Mouse (Mus musculus): ENCODE data around the gene Mknk2. TPM values are rescaled to one million over a fixed set of nuclear protein-coding genes. Genes with fewer than 3 reads are reported as not detected.

The Mknk2 gene
- polyA plus RNA-seq (2015; fragmentation: Nextera tagmentation; extraction: Ambion mirVana): 35.6 and 55.7 TPM in 2 replicates

DNA sequence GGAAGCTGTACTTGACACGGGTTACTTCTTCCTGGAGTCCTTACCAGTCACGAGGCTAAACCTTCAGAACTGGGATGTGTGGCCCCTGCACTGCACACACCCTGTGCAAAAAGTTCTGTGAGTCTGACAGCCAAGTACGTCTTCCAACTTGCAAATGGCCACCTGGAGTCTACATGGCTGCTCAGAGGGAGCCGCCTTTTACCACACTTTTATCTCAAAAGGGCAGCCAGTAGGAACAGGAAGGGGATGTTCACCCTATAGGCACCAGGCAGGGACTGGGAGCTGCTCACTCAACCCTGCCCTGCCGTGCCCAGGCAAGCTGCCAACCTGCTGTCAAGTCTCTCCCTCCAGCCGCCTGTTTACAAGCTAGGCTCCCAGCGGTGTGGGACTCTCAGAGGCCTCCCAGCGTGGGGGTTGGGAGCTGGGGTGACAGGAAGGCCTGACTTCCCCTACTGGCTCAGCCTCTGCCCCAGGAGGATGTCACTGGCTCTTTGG, at the start of gene Mknk2:
Gene Mknk2, minus strand, starts transcription at position 171 of the 495 bp plus-strand sequence.
- Histone ChIP-seq H3K9me3 (ENCODE audit: control insufficient read depth, low read length) (no peaks in the 10 kb centered on the region), H3K27ac (ENCODE audit: low read depth, low read length) (peak within 1 kb of the TSS; percentile 95), H3K36me3 (ENCODE audit: control insufficient read depth, insufficient read depth, low read length) (no peaks in the 10 kb centered on the region), H3K4me1 (ENCODE audit: control insufficient read depth, insufficient read depth, low read depth, low read length) (peaks cover 44% of the 10 kb centered on the region), H3K4me2 (ENCODE audit: low read length) (peak within 1 kb of the TSS; percentile 66), H3K4me3 (ENCODE audit: low read length) (peak within 1 kb of the TSS; percentile 94), H3K9ac (ENCODE audit: low read depth, low read length) (peak within 1 kb of the TSS; percentile 78), H3K27me3 (replicated peaks; ENCODE audit: control insufficient read depth, insufficient read depth, low read length) (no peaks in the 10 kb centered on the region)
- WGBS: 22% methylated on average over 8 of the region's 8 CpGs
- ATAC-seq: 0 out of 2 replicates have a peak, but pooled peaks have one; percentile 1

DNA sequence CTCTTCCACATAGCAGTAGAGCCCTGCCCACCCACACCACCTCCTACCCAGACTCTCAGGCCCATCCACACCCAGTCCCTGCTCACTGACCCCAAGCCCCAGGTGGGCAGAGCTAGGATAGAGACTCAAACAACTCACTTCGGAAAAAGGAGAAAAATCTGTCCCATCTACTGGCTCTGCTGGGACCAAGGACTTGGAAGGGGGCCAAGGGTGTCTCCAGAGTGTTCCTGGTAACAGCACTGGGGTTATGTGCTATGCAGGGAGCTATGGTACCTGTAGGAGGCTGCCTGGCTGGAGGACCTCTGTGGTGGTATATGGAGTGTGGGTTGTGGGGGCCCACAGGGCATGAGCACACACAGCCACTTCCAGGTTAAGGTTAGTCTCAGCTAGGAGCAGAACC, 39.4 kb upstream of the Mknk2 start:
- no peaks in the 10 kb centered on the region for H3K27me3 ChIP-seq (replicated peaks; ENCODE audit: control insufficient read depth, insufficient read depth, low read length)
- no peak overlapping the region for H3K9ac ChIP-seq (ENCODE audit: low read depth, low read length)
- H3K4me1 ChIP-seq (ENCODE audit: control insufficient read depth, insufficient read depth, low read depth, low read length): no peaks in the 10 kb centered on the region
- H3K36me3 ChIP-seq (ENCODE audit: control insufficient read depth, insufficient read depth, low read length): peaks cover 86% of the 10 kb centered on the region
- 79% methylated on average over 1 of the region's 1 CpGs for WGBS
- ATAC-seq: no peak
- H3K4me2 ChIP-seq (ENCODE audit: low read length): no peak overlapping the region
- no peaks in the 10 kb centered on the region for H3K9me3 ChIP-seq (ENCODE audit: control insufficient read depth, low read length)
- H3K4me3 ChIP-seq (ENCODE audit: low read length): no peak overlapping the region
- H3K27ac ChIP-seq (ENCODE audit: low read depth, low read length): no peak overlapping the region

DNA sequence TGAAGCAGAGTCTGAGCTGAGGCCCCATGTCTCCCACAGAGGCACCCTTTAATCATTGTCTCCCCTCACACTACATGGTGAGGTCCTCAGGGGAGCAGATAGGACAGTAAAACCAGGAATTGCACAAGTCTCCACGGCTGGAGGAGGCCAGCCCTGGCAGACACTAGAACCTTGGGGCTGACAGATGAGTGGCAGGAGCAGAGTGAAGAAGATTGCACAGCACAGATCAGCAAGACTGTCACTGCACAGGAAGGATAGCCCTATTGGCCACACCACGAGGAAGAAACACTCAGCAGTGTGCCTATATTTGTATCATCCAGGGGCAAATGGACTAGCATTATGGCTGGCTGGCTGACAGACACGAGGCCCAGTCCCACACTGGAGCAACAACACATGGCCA, 32.9 kb upstream of the Mknk2 start:
- no peaks in the 10 kb centered on the region for H3K4me1 ChIP-seq (ENCODE audit: control insufficient read depth, insufficient read depth, low read depth, low read length)
- WGBS: 91% methylated on average over 3 of the region's 3 CpGs
- peaks cover 77% of the 10 kb centered on the region for H3K36me3 ChIP-seq (ENCODE audit: control insufficient read depth, insufficient read depth, low read length)
- H3K9ac ChIP-seq (ENCODE audit: low read depth, low read length): no peak overlapping the region
- H3K9me3 ChIP-seq (ENCODE audit: control insufficient read depth, low read length): no peaks in the 10 kb centered on the region
- no peak overlapping the region for H3K4me3 ChIP-seq (ENCODE audit: low read length)
- no peaks in the 10 kb centered on the region for H3K27me3 ChIP-seq (replicated peaks; ENCODE audit: control insufficient read depth, insufficient read depth, low read length)
- H3K4me2 ChIP-seq (ENCODE audit: low read length): no peak overlapping the region
- H3K27ac ChIP-seq (ENCODE audit: low read depth, low read length): no peak overlapping the region
- ATAC-seq: no peak

DNA sequence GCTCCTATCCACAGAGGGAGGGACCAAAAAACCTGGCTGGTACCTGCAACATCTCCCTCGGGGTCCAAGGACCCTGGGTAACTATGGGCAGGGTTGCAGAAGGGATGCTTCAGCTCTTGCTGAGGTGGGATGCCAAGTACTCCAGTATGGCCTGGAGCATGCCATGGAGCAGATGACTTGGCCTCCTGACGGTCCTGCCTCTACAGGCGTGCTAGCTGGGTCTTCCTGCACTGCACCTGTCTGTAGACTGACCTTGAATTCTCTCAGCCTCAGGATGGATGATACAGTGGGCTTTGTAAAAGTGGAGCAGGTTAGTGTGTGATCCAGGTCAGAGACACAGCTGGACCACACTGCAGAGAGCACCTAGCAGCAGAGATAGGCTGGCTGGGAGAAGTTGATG, 27.6 kb upstream of the Mknk2 start:
- no peak overlapping the region for H3K27ac ChIP-seq (ENCODE audit: low read depth, low read length)
- H3K4me2 ChIP-seq (ENCODE audit: low read length): no peak overlapping the region
- no peak overlapping the region for H3K9ac ChIP-seq (ENCODE audit: low read depth, low read length)
- no peaks in the 10 kb centered on the region for H3K9me3 ChIP-seq (ENCODE audit: control insufficient read depth, low read length)
- no peaks in the 10 kb centered on the region for H3K27me3 ChIP-seq (replicated peaks; ENCODE audit: control insufficient read depth, insufficient read depth, low read length)
- WGBS: 83% methylated on average over 3 of the region's 3 CpGs
- ATAC-seq: no peak
- H3K4me3 ChIP-seq (ENCODE audit: low read length): no peak overlapping the region
- peaks cover 30% of the 10 kb centered on the region for H3K36me3 ChIP-seq (ENCODE audit: control insufficient read depth, insufficient read depth, low read length)
- H3K4me1 ChIP-seq (ENCODE audit: control insufficient read depth, insufficient read depth, low read depth, low read length): peaks cover 22% of the 10 kb centered on the region

DNA sequence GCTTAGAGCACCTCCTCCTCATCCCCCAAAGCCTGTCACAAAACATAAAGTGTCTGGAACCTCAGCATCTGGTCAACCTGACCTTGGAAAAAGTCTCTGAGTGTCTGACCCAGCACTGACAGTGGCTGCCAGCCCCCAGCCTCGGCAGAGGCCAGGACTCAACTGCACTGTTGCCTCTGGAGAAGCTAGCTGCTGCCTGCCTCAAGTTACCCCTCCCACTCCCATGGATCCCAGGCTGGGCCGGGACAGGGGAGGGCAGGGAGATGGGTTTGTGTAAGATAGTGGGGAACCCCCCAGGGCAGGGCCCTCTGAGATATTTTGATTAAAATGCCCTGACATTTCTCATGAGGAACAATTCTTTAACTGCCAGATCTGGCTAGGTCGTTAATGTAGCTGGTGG, 27.1 kb upstream of the Mknk2 start:
- Histone ChIP-seq H3K9me3 (ENCODE audit: control insufficient read depth, low read length) (no peaks in the 10 kb centered on the region), H3K4me1 (ENCODE audit: control insufficient read depth, insufficient read depth, low read depth, low read length) (peaks cover 26% of the 10 kb centered on the region), H3K4me3 (ENCODE audit: low read length) (no peak overlapping the region), H3K4me2 (ENCODE audit: low read length) (no peak overlapping the region), H3K27ac (ENCODE audit: low read depth, low read length) (no peak overlapping the region), H3K36me3 (ENCODE audit: control insufficient read depth, insufficient read depth, low read length) (peaks cover 26% of the 10 kb centered on the region), H3K9ac (ENCODE audit: low read depth, low read length) (no peak overlapping the region), H3K27me3 (replicated peaks; ENCODE audit: control insufficient read depth, insufficient read depth, low read length) (no peaks in the 10 kb centered on the region)
- no peak for ATAC-seq
- 67% methylated on average over 3 of the region's 3 CpGs for WGBS

DNA sequence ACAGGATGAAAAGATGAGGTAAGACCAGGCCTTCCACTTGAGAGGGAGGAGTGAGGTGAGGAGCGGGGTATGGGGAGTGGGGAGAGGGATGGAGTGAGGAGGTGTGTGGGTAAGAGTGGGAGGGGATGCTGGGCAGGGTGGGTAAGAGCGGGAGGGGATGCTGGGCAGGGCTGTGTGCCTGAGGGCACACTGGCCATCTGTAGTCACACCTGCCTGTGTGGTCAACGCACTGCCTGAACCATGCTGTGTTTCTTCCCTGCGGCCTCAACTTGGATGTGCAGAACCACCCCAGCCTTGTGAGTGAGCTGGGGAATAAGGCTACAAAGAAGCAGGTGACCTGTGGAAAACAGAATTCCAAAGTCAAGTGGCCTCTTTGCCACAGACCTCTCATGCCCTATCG, 26.5 kb upstream of the Mknk2 start:
- Histone ChIP-seq H3K4me2 (ENCODE audit: low read length) (no peak overlapping the region), H3K9me3 (ENCODE audit: control insufficient read depth, low read length) (no peaks in the 10 kb centered on the region), H3K9ac (ENCODE audit: low read depth, low read length) (no peak overlapping the region), H3K4me1 (ENCODE audit: control insufficient read depth, insufficient read depth, low read depth, low read length) (peaks cover 30% of the 10 kb centered on the region), H3K4me3 (ENCODE audit: low read length) (no peak overlapping the region), H3K36me3 (ENCODE audit: control insufficient read depth, insufficient read depth, low read length) (peaks cover 20% of the 10 kb centered on the region), H3K27me3 (replicated peaks; ENCODE audit: control insufficient read depth, insufficient read depth, low read length) (no peaks in the 10 kb centered on the region), H3K27ac (ENCODE audit: low read depth, low read length) (no peak overlapping the region)
- ATAC-seq: no peak
- 85% methylated on average over 5 of the region's 5 CpGs for WGBS

DNA sequence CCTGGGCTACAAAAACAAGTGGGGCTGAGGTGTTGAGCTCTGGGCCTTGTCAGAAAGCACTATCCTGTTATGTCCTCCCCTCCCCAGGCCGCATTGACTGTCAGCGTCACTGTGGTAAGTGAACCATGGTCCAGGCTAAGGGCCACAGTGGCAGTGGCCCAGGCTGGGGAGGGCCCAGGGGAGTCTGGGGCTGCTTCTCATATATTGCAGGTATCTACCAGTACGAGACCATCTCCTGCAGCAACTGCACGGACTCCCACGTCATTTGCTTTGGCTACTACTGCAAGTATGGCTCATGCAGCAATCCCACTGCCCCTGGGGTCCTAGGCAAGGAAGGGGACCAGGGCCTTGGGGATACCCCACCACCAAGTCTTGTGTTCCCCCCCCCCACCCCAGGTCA, 25.7 kb upstream of the Mknk2 start:
- 81% methylated on average over 5 of the region's 5 CpGs for WGBS
- peak overlapping the region; percentile 61 for H3K4me3 ChIP-seq (ENCODE audit: low read length)
- 0 out of 2 replicates have a peak overlapping the region, but pooled peaks have one; percentile 1 for H3K9ac ChIP-seq (ENCODE audit: low read depth, low read length)
- H3K9me3 ChIP-seq (ENCODE audit: control insufficient read depth, low read length): no peaks in the 10 kb centered on the region
- peak overlapping the region; percentile 84 for H3K4me2 ChIP-seq (ENCODE audit: low read length)
- peaks cover 12% of the 10 kb centered on the region for H3K36me3 ChIP-seq (ENCODE audit: control insufficient read depth, insufficient read depth, low read length)
- no peak overlapping the region for H3K27ac ChIP-seq (ENCODE audit: low read depth, low read length)
- no peak for ATAC-seq
- H3K4me1 ChIP-seq (ENCODE audit: control insufficient read depth, insufficient read depth, low read depth, low read length): peaks cover 33% of the 10 kb centered on the region
- H3K27me3 ChIP-seq (replicated peaks; ENCODE audit: control insufficient read depth, insufficient read depth, low read length): no peaks in the 10 kb centered on the region

DNA sequence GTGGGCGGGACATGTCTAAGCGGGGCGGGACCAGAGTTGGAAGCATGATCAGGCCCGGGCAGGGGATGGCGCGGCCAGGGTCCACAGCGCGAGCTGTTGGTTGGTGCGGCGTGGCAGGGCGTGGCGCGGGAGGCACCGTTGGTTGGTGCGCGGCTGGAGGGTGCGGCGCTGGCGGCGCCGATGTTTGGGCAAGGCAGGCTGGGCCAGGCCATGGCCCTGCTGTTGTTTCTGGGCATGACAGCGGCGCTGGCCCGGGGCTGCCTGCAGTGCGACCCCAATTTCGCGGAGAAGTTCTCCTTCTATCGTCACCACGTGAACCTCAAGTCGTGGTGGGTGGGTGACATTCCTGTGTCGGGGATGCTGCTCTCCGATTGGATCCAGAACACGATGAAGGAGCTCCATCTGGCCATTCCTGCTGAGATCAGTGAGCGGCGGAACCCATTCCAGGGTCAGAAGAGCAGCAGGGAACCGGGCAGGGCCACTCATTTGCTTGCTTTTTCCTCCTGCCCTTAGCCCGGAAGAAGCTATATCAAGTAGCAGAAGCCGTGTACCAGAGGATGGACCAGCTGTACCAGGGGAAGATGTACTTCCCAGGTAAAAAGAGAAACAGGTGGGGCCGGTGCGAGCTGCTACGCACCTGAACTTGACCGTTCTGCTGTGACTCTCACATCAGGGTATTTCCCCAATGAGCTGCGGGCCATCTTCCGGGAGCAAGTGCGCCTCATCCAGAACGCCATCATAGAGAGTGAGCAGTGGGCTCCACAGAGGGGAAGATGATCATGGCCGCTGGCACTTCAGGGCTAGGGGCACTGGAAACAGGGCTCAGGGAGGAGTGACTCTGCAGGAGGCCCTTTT, 24.9 kb upstream of the Mknk2 start:
- H3K9ac ChIP-seq (ENCODE audit: low read depth, low read length): peak overlapping the region; percentile 77
- WGBS: 1% methylated on average over 47 of the region's 47 CpGs
- H3K36me3 ChIP-seq (ENCODE audit: control insufficient read depth, insufficient read depth, low read length): peaks cover 4% of the 10 kb centered on the region
- H3K4me2 ChIP-seq (ENCODE audit: low read length): peak overlapping the region; percentile 84
- peaks cover 40% of the 10 kb centered on the region for H3K4me1 ChIP-seq (ENCODE audit: control insufficient read depth, insufficient read depth, low read depth, low read length)
- H3K9me3 ChIP-seq (ENCODE audit: control insufficient read depth, low read length): no peaks in the 10 kb centered on the region
- no peaks in the 10 kb centered on the region for H3K27me3 ChIP-seq (replicated peaks; ENCODE audit: control insufficient read depth, insufficient read depth, low read length)
- H3K27ac ChIP-seq (ENCODE audit: low read depth, low read length): peak overlapping the region; percentile 82
- peak overlapping the region; percentile 61 for H3K4me3 ChIP-seq (ENCODE audit: low read length)
- ATAC-seq: peak; percentile 86

DNA sequence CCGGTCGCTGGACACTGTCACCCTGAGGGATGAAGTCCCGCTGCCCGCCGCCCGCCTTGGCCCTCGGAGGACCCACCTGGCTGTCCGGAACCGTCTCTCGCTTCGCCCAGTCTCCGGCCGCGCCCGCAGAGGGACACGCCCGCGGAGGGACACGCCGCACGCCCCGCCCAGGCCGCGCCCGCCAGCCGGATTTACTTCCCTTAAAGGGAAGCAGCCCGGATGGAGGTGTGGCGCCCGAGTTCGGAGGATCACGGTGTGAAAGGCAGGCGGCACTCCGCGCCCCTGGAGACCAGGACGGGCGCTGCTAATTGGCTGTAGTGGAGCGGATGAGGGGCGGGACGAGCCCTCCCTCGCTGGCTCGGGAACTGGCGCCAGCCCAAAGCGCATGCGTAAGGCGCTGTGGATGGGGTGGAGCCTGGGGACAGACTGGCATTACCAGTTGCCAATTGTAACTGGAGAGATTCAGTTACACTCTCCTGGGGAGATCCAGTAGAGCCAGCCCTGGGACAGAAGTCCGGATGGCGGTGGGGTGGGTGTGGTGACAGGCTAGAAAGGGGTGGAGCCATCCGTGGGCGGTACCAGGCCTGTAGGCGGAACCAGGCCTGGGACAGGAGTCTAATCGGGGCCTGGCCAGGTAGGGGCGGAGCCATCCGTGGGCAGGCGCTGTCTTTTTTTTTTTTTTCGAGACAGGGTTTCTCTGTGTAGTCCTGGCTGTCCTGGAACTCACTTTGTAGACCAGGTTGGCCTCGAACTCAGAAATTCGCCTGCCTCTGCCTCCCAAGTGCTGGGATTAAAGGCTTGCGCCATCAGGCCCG, 24.0 kb upstream of the Mknk2 start, which contains the start of the genes Mob3a and Izumo4:
Gene Mob3a, minus strand, starts transcription at position 257 of the 815 bp plus-strand sequence.
Gene Izumo4, plus strand, starts transcription at position 464 of the 815 bp plus-strand sequence.
- peaks cover 40% of the 10 kb centered on the region for H3K4me1 ChIP-seq (ENCODE audit: control insufficient read depth, insufficient read depth, low read depth, low read length)
- WGBS: 1% methylated on average over 58 of the region's 59 CpGs

More for the DNA sequence above, 24.0 kb upstream of the Mknk2 start, which contains the start of the genes Mob3a and Izumo4:
- ATAC-seq: peak; percentile 97
- peak within 1 kb of the TSS; percentile 61 for H3K4me3 ChIP-seq (ENCODE audit: low read length)
- H3K27me3 ChIP-seq (replicated peaks; ENCODE audit: control insufficient read depth, insufficient read depth, low read length): no peaks in the 10 kb centered on the region
- peak within 1 kb of the TSS; percentile 82 for H3K27ac ChIP-seq (ENCODE audit: low read depth, low read length)
- peak within 1 kb of the TSS; percentile 84 for H3K4me2 ChIP-seq (ENCODE audit: low read length)
- H3K36me3 ChIP-seq (ENCODE audit: control insufficient read depth, insufficient read depth, low read length): 0 out of 2 replicates have a peak, but pooled peaks cover 2% of the 10 kb centered on the region
- peak within 1 kb of the TSS; percentile 77 for H3K9ac ChIP-seq (ENCODE audit: low read depth, low read length)
- H3K9me3 ChIP-seq (ENCODE audit: control insufficient read depth, low read length): no peaks in the 10 kb centered on the region
